Mouse (Mus musculus): ENCODE measurements at regions not wholly inside any gene's neighbourhood (a gene's known extent, or its start where the extent isn't known, plus 50 kb on each side); places are given as distances from the start of the nearest gene placed in this dataset.

- no peak for DNase-seq (ENCODE audit: inconsistent ontology term)
These were observed 456.8 kb upstream of the 4921530L21Rik start for GRCm38 (mm10) chr14:95424302-95424701.

GRCm38 (mm10) chr14:95434250-95434649, 446.8 kb upstream of the 4921530L21Rik start:
- DNase-seq (ENCODE audit: inconsistent ontology term) = peak; percentile 1

All from Muller cell, postnatal 12 days (primary cell).